ENCODE assay signal across 18 mouse cellular contexts in the genomic region with DNA sequence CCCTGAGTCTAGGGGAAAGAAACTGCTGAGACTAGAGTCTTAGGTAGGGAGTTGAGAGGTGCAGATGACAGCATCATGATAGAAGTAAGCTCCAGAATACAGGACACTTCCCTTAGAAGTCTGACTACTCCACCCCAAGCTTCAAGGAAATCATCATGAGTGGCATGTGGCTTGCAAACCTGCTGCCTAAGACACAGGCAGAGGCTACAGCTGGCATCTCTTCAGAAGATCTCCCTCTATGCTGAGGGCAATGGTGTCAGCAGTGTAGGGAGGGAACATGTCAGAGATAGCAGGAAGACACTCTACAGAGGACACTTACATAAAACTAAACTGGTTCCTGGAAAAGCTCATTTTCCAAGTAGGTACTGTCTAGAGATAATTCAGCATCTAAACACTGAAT. TPM values are rescaled to one million over a fixed set of nuclear protein-coding genes. Genes with fewer than 3 reads are reported as not detected.
"Had no signal": no experiment of that assay in that cellular context is flagged by ENCODE, and none has a peak within 500 bp of the region (broad histone marks: within the 10 kb centered on the region; RNA-seq: fewer than 3 reads in every experiment).

No protein-coding gene starts in this region.

- H3K4me2 ChIP-seq: neural tube, embryonic 13.5 days; neural tube, embryonic 15.5 days; stomach, embryonic 15.5 days had no signal

- H3K9ac ChIP-seq: neural tube, embryonic 13.5 days; neural tube, embryonic 15.5 days; stomach, embryonic 15.5 days had no signal

- H3K4me3 ChIP-seq: neural tube, embryonic 13.5 days; neural tube, embryonic 15.5 days; stomach, embryonic 15.5 days had no signal

- H3K9me3 ChIP-seq: neural tube, embryonic 13.5 days; neural tube, embryonic 15.5 days; stomach, embryonic 15.5 days had no signal

- H3K36me3 ChIP-seq: neural tube, embryonic 13.5 days; neural tube, embryonic 15.5 days; stomach, embryonic 15.5 days had no signal

- DNase-seq: retina, postnatal 1 day; right cerebral cortex, adult 18-20 months; right cerebral cortex, postnatal 14 days; right cerebral cortex, postnatal 25 days; right cerebral cortex, postnatal 4 days; spleen, adult 18-20 months; thymus, adult 18-20 months; thymus, adult 2 months; thymus, postnatal 14 days; thymus, postnatal 25 days; thymus, postnatal 36 days; thymus, postnatal 4 days had no signal

- H3K27me3 ChIP-seq: neural tube, embryonic 13.5 days; neural tube, embryonic 15.5 days; stomach, embryonic 15.5 days had no signal

- H3K4me1 ChIP-seq: neural tube, embryonic 13.5 days; neural tube, embryonic 15.5 days; stomach, embryonic 15.5 days had no signal

- H3K27ac ChIP-seq: neural tube, embryonic 13.5 days; neural tube, embryonic 15.5 days; stomach, embryonic 15.5 days; stomach, postnatal 0 days had no signal

RNA-seq across cellular contexts. Expression of a gene that starts 27.1 kb away (rescaled TPM):
- polyA plus RNA-seq: neural tube, embryonic 13.5 days; neural tube, embryonic 14.5 days; neural tube, embryonic 15.5 days; stomach, embryonic 14.5 days had no signal
